Mouse (Mus musculus) kidney, postnatal 0 days (tissue): ENCODE measurements around the gene Selp. TPM values are rescaled to one million over a fixed set of nuclear protein-coding genes. Genes with fewer than 3 reads are reported as not detected.

Experiments
- ATAC-seq: fragments of 200-750 bp; cut with Nextera tagmentation; replicated peaks from 2 replicates; pipeline ENCODE4 v1.8.0; 2017; ENCODE audit warnings: low read depth, moderate number of reproducible peaks, moderate TSS enrichment, moderate library complexity; ENCODE audit not compliant: low FRiP score
- DNase-seq: peaks from one replicate; pipeline ENCODE4 v3.0.0-alpha.2; 2016; ENCODE audit warnings: low spot score
- H3K27ac ChIP-seq: fragments of 300-500 bp; sonication (generic); 2 replicates; pipeline ENCODE4 v1.5.1; 2014; ENCODE audit warnings: mild to moderate bottlenecking
- H3K27me3 ChIP-seq: fragments of 300-500 bp; sonication (generic); 2 replicates; pipeline ENCODE4 v1.6.1; 2014; ENCODE audit warnings: low read length, mixed read lengths; ENCODE audit not compliant: insufficient read depth
- H3K36me3 ChIP-seq: fragments of 300-500 bp; sonication (generic); 2 replicates; pipeline ENCODE4 v1.6.1; 2014; ENCODE audit warnings: low read length, mixed read lengths; ENCODE audit not compliant: insufficient read depth
- H3K4me1 ChIP-seq: fragments of 300-500 bp; sonication (generic); replicated peaks from 2 replicates; pipeline ENCODE4 v1.6.1; 2014; ENCODE audit warnings: antibody characterized with exemption, low read length, mixed read lengths; ENCODE audit not compliant: insufficient read depth
- H3K4me2 ChIP-seq: fragments of 300-500 bp; sonication (generic); 2 replicates; pipeline ENCODE4 v1.6.1; 2014; ENCODE audit warnings: mild to moderate bottlenecking, low read length, moderate library complexity, mixed read lengths
- H3K4me3 ChIP-seq: fragments of 300-500 bp; sonication (generic); replicated peaks from 2 replicates; pipeline ENCODE4 v1.5.1; 2014; ENCODE audit warnings: low read depth, low read length
- H3K9ac ChIP-seq: fragments of 300-500 bp; sonication (generic); 2 replicates; pipeline ENCODE4 v1.6.1; 2014; ENCODE audit warnings: low read depth, low read length
- H3K9me3 ChIP-seq: fragments of 300-500 bp; sonication (generic); replicated peaks from 2 replicates; pipeline ENCODE4 v1.6.1; 2016; ENCODE audit warnings: low read length, inconsistent platforms, mixed read lengths
- CTCF ChIP-seq: IDR thresholded peaks from 2 replicates; pipeline ENCODE4 v1.5.1; 2016; ENCODE audit warnings: antibody characterized with exemption, low read depth, mild to moderate bottlenecking, moderate library complexity
- WGBS: fragments of 180-500 bp; shearing (Covaris S2); extraction: QIAGEN DNeasy Blood & Tissue Kit; methylation state at CpG from one replicate; pipeline ENCODE4 v1.1.7; 2014; 5-methylcytosine and 5-hydroxymethylcytosine counted together
- polyA plus RNA-seq: library from polyadenylated mRNA; unstranded; fragments of >200 nt; fragmentation: Nextera tagmentation; extraction: Ambion mirVana; gene quantifications from 2 replicates; pipeline ENCODE4 v1.2.1, GENCODE M21; 2015

Selp gene
- polyA plus RNA-seq, 1 experiment from 2014 or later: 0.17 TPM

GRCm38 (mm10) chr1:164139464-164139863 lies 24.4 kb downstream of the Selp start:
- ATAC-seq: no peak
- WGBS: 68% methylated on average over 4 of the region's 4 CpGs

DNA sequence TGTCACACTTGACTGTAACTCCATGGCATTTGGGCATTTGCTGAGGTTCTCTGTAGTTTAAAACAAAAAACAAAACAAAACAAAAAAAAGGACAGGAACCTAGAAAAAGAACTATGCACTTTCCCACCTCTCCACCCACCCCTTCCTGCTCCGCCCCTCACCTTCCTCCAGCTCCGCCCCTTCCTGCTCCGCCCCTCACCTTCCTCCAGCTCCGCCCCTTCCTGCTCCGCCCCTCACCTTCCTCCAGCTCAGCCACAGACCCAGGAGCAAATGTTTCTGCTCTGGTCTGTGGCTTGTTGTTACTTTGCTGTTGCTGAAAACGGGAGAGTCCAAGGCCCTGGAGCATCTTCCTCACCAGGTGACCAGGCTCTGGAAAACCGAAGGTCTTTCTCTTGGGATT lies 34.0 kb downstream of the Selp start:
- no peak overlapping the region for H3K4me2 ChIP-seq
- no peaks in the 10 kb centered on the region for H3K27me3 ChIP-seq
- no peak for ATAC-seq
- 0 out of 2 replicates have a peak, but pooled peaks cover 6% of the 10 kb centered on the region for H3K4me1 ChIP-seq
- no peaks in the 10 kb centered on the region for H3K36me3 ChIP-seq
- no peak overlapping the region for H3K27ac ChIP-seq
- WGBS: 97% methylated on average over 7 of the region's 7 CpGs
- H3K4me3 ChIP-seq: no peak overlapping the region
- H3K9me3 ChIP-seq: no peaks in the 10 kb centered on the region
- no peak for DNase-seq
- no peak for TF ChIP-seq CTCF
- H3K9ac ChIP-seq: no peak overlapping the region

More at GRCm38 (mm10) chr1:164139464-164139863, 24.4 kb downstream of the Selp start:
- DNase-seq: no peak
- H3K9me3 ChIP-seq: no peaks in the 10 kb centered on the region
- H3K4me2 ChIP-seq: no peak overlapping the region
- no peak overlapping the region for H3K9ac ChIP-seq
- H3K27ac ChIP-seq: no peak overlapping the region
- no peak for TF ChIP-seq CTCF
- H3K4me3 ChIP-seq: no peak overlapping the region
- H3K27me3 ChIP-seq: no peaks in the 10 kb centered on the region
- no peaks in the 10 kb centered on the region for H3K36me3 ChIP-seq
- H3K4me1 ChIP-seq: no peaks in the 10 kb centered on the region

- 14% methylated on average over 16 of the region's 16 CpGs for WGBS
- Histone ChIP-seq H3K4me2 (peak within 1 kb of the TSS; percentile 28), H3K9ac (no peak within 1 kb of the TSS), H3K36me3 (no peaks in the 10 kb centered on the region), H3K27ac (no peak within 1 kb of the TSS), H3K4me1 (0 out of 2 replicates have a peak, but pooled peaks cover 6% of the 10 kb centered on the region), H3K4me3 (no peak within 1 kb of the TSS), H3K9me3 (no peaks in the 10 kb centered on the region), H3K27me3 (no peaks in the 10 kb centered on the region)
- TF ChIP-seq CTCF: peak; percentile 38
- DNase-seq (no peak), ATAC-seq (peak; percentile 17; the same call in 1 of the 2 replicates)
These were observed 36.5 kb downstream of the Selp start, which contains the start of gene F5 for GRCm38 (mm10) chr1:164151387-164152088. Gene F5, plus strand, starts transcription at chr1:164151838.

DNA sequence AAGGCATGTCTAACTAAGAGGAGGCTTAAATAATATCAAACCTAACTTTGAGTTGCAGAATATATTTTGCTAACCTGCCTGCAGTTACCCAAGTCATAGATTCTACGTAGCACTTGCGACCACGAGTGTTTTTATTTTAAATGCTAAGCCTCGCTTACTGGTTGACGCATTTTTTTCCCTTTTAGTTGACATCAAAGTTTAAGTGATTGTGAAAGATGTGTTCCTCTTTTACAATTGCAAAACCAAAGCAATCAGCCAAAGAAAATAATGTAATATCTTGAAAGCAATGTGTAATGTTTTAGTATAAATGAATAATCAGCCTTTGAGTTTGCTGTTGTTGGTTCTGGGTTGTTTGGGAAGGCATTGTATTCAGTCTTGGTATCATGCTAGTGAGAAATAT lies 37.8 kb downstream of the Selp start:
- no peak for DNase-seq
- TF ChIP-seq CTCF: no peak
- H3K27ac ChIP-seq: no peak overlapping the region

DNA sequence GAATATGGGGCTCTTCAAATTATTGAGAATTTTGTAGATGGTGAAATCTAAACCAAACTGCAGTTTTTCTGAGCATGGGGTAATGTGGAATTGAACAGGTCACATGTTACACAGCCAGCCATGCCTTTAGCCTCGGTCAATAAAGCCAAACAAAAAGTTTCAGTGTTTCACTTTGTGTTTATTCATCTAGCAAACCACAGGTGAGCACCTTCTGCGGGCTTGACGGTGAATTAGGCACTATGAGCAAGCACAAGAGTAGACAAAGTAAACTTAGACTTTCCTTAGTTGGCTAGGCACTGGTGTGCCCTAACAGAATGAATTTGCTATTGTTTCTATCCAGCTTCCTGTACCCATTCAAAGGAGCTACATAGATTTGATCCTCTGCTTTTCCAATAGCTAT lies 39.9 kb downstream of the Selp start:
- Histone ChIP-seq H3K9ac (no peak overlapping the region), H3K4me2 (no peak overlapping the region), H3K27ac (no peak overlapping the region), H3K27me3 (no peaks in the 10 kb centered on the region), H3K4me1 (0 out of 2 replicates have a peak, but pooled peaks cover 6% of the 10 kb centered on the region), H3K4me3 (no peak overlapping the region), H3K36me3 (no peaks in the 10 kb centered on the region), H3K9me3 (no peaks in the 10 kb centered on the region)
- 59% methylated on average over 3 of the region's 3 CpGs for WGBS
- TF ChIP-seq CTCF: no peak
- ATAC-seq (no peak), DNase-seq (no peak)

More for the DNA sequence above, 37.8 kb downstream of the Selp start:
- Histone ChIP-seq H3K4me3 (no peak overlapping the region), H3K9me3 (no peaks in the 10 kb centered on the region), H3K9ac (no peak overlapping the region), H3K36me3 (no peaks in the 10 kb centered on the region), H3K4me1 (0 out of 2 replicates have a peak, but pooled peaks cover 6% of the 10 kb centered on the region), H3K27me3 (no peaks in the 10 kb centered on the region), H3K4me2 (no peak overlapping the region)
- 80% methylated on average over 5 of the region's 5 CpGs for WGBS
- ATAC-seq: no peak

DNA sequence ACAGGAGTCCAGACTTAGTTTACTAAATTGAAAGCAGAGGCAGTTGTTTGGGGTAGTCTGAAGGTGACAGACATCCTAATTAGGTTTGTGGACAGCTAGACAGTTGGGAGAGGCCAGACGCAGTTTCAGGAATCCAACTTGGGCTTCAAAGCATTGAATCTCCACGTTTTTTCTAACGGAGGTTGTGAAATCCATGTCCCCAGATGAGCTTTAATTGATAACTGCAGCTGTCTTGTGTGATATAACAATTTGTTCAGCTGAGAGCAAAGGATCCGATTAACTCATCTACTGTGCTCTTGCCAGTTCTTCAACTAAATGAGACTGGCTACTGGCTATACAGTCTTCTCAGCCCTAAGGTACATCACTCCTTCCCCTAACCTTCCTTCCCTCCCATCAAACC lies 43.5 kb downstream of the Selp start:
- H3K4me2 ChIP-seq: no peak overlapping the region
- H3K27me3 ChIP-seq: no peaks in the 10 kb centered on the region
- 58% methylated on average over 4 of the region's 4 CpGs for WGBS
- DNase-seq (no peak), ATAC-seq (no peak)
- no peak for TF ChIP-seq CTCF
- H3K27ac ChIP-seq: no peak overlapping the region
- H3K4me3 ChIP-seq: no peak overlapping the region
- H3K4me1 ChIP-seq: no peaks in the 10 kb centered on the region
- no peaks in the 10 kb centered on the region for H3K9me3 ChIP-seq
- H3K9ac ChIP-seq: no peak overlapping the region
- no peaks in the 10 kb centered on the region for H3K36me3 ChIP-seq

- DNase-seq: no peak
- Histone ChIP-seq H3K9ac (no peak overlapping the region), H3K4me2 (no peak overlapping the region), H3K36me3 (no peaks in the 10 kb centered on the region), H3K27ac (no peak overlapping the region), H3K27me3 (no peaks in the 10 kb centered on the region), H3K4me1 (no peaks in the 10 kb centered on the region), H3K9me3 (no peaks in the 10 kb centered on the region), H3K4me3 (no peak overlapping the region)
- TF ChIP-seq CTCF: no peak
- 87% methylated on average over 2 of the region's 2 CpGs for WGBS
- no peak for ATAC-seq
These were observed 44.7 kb downstream of the Selp start for GRCm38 (mm10) chr1:164159781-164160180.
